Mouse (Mus musculus) small intestine, adult 2 months (tissue): ENCODE measurements around the gene Ccn2.

Experiments
- CTCF ChIP-seq: fragments of 200-500 bp; IDR thresholded peaks from 2 replicates; pipeline ENCODE4 v1.5.1; 2012; ENCODE audit warnings: low read depth, mild to moderate bottlenecking, control low read depth, inconsistent platforms, low read length, moderate library complexity, mixed read lengths; ENCODE audit not compliant: insufficient replicate concordance, insufficient read length; ENCODE audit errors: extremely low read depth
- POLR2A ChIP-seq: fragments of 200-500 bp; IDR thresholded peaks from 2 replicates; pipeline ENCODE4 v1.6.1; 2012; ENCODE audit warnings: low read depth, mild to moderate bottlenecking, control low read depth, inconsistent platforms, low read length, moderate library complexity

DNA sequence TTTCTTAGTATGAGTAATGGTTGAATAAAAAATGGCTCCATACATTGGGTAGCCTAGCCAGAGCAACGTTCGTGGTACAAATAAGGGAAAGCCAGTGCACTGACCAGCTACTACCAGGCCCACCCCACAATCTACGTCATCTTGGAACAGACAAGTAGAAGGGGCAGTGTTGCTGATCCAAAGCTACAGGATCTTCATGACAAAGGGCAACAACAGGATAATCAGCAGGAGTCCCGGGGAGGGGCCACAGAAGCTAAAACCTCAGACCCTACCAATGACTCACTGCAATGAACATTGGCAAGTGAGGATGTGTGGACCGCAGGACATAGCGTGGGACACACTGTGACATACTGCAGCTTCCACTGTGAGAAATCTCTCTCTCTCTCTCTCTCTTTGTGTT is 20.6 kb downstream of the Ccn2 start:
- no peak for TF ChIP-seq CTCF
- no peak for TF ChIP-seq POLR2A
